Mouse (Mus musculus): ENCODE measurements at regions not wholly inside any gene's neighbourhood (a gene's known extent, or its start where the extent isn't known, plus 50 kb on each side); places are given as distances from the start of the nearest gene placed in this dataset.

DNA sequence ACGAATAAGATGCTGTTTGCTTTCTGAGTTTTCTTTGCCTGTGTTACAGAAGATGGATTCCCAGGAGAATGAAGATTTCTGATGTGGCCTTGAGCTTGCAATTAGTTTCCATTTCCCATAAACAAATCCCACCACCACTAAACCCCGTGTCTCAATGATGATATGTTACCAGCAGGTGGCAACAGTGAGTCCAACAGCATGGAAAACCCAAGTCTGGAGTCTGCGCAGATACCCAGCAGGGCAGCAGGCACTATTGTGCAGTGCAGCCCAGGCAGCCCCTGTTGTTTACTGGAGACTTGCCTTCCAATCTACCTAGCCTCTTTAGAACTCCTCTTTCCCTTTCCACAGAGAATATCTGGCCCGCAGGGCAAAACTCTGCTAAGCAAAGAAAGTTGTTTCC is 62.7 kb downstream of the Bmp2 start:
- 40% methylated on average over 4 of the region's 4 CpGs for WGBS
- peak; percentile 21 for DNase-seq (ENCODE audit: low read depth, low spot score)

DNA sequence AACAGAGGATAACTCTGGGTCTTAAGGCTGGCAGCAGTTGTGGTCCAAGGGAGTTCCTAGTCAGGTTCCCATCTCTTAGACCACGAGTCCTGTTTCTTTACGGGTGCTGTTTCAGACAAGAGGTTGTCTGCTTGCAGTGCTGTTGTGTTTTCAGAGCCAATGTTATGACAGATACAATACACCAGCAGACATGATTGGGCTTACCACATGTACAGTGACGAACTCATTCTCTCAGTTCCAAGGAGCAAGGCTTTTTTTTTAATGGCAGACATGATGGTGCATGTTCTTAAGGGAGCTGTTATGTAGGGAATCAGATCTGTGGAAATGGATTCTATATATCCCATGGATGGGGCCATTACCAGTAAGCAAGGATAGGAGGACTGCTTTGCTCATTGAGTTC is 63.3 kb downstream of the Bmp2 start:
- DNase-seq (ENCODE audit: low read depth, low spot score), result no peak
- WGBS, result 81% methylated on average over 3 of the region's 3 CpGs

DNA sequence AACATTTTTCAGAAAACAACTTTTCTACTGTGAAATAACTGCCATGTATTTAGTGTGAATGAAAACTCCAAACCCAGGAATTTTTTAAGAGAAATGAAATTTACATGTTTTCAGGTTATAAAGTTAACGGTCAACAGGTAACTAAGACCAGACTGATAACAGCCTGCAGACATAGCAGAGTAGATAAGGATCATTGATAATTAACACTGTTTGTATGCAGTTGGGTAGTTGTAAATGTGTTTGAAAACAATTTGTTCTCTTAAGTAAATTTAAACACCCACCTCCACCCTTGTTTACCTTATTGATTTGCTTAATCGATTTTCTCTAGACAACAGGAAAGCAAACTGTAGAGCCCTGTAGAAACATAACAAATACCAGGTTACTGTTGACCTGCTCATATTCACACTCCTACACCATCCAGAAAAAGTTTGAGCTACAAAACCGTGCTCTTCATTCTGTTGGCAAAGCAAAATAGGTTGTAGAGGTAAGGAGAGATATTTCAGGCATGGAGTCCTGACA is 65.4 kb downstream of the Bmp2 start:
- WGBS, result 43% methylated on average over 3 of the region's 3 CpGs
- no peak for DNase-seq (ENCODE audit: low read depth, low spot score)

DNA sequence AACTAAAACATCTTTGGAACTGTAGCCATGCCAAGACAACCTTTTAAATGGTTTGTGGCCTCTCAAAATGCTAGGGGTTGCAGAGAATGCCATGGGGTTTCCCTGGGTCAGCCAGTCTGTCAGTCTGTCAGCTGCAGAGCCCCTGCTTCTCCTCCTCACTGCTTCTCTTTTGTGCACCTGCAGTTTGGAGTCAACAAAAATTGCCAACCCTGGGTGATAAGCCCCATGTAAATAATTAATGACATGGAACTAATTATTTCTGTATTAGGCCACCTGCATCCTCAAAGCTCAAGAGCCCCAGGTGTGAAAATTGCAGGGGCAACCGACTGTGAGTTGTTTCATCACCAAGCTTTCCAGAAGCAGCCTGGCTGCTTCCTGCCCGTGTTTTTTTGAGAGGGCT is 70.6 kb downstream of the Bmp2 start:
- 32% methylated on average over 2 of the region's 2 CpGs for WGBS
- DNase-seq (ENCODE audit: low read depth, low spot score), result no peak

DNA sequence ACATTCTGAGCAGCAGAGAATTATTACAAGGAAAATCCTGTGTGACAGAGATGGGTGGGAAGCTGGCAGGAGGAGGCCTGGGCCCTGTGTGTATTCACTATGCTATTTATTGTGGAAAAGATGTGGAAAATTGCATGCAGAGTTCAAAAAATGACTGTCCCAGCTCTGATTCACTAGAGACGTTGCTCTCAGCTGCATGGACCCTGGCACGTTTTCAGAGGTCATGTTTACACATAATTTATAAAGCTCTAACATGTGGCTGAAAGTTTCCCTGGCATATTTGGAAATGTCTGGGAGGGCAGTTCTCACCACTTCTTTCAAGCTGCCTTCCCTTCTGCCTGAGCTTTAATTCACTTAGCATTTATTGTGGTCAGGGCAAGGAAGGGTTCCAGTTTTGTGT is 73.6 kb downstream of the Bmp2 start:
- WGBS, result 12% methylated on average over 2 of the region's 2 CpGs
- DNase-seq (ENCODE audit: low read depth, low spot score), result no peak

DNA sequence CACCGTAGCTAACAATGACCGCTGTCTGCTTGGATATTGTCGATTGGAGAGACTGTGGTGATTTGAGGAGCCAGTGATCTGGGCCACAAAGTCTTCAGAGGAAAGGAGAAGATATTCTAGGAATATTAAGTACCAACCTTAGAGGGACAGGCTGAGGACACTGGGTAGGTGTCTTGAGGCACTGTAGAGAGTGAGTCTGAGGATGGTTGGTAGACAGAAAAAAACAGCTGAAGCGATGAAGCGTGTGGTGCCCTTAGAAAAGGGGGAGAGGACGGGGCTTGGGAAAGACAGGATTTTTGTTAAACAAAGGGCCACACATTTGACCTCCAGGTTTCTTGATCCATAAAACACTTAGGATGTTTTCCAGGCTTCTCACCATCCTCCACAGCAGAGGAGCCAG is 76.9 kb downstream of the Bmp2 start:
- WGBS, result 83% methylated on average over 6 of the region's 6 CpGs
- DNase-seq (ENCODE audit: low read depth, low spot score), result no peak

DNA sequence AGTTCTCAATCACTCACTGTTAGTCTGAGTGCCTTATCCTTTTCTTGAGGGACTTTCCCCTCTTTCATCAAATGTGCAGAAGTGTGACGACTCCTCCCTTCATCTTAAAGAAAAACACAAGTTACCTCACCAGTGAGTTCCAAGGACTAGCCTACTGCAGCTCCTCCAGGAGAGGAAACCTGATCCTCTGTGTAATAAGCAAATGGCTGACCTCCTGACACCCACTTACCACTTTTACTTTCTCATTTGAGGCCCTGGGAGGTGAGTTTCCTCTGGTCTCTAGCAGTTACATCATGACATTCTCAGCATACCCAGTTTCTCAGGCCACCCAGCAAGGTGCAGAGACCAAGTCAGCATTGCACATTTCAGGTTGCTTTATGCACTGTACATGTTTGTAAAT is 83.5 kb downstream of the Bmp2 start:
- no peak for DNase-seq (ENCODE audit: low read depth, low spot score)
- 15% methylated on average over 1 of the region's 1 CpGs for WGBS

DNA sequence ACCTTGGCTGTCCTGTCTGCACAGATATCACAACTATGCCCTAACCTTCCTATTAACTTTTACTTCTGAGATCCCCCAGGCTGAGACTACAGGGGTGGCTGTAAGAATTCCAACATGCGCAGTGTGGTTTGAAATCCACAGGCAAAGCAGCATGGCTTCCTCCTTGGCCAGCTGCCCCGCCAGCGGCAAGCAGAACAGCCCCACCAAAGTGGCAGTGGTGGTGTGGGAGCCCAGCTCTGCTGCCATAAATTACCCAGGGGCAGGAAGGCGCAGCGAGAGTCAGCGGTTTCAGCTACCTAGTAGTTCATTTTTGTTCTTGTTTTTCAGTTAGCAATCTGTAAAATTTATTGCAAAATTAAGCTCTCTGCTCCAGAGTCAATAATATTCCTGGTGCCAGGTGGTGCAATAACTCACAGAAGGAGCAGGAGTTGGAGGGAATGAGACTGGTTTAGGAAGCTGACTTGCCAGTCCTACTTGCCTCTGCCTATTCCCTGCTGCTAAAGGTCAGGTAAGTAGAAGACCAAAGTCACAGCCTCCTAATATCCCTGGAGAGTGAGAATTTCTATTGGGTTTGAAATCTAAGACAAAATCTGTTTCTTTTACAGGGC is 98.0 kb downstream of the Bmp2 start:
- 49% methylated on average over 6 of the region's 6 CpGs for WGBS
- no peak for DNase-seq (ENCODE audit: low read depth, low spot score)

DNA sequence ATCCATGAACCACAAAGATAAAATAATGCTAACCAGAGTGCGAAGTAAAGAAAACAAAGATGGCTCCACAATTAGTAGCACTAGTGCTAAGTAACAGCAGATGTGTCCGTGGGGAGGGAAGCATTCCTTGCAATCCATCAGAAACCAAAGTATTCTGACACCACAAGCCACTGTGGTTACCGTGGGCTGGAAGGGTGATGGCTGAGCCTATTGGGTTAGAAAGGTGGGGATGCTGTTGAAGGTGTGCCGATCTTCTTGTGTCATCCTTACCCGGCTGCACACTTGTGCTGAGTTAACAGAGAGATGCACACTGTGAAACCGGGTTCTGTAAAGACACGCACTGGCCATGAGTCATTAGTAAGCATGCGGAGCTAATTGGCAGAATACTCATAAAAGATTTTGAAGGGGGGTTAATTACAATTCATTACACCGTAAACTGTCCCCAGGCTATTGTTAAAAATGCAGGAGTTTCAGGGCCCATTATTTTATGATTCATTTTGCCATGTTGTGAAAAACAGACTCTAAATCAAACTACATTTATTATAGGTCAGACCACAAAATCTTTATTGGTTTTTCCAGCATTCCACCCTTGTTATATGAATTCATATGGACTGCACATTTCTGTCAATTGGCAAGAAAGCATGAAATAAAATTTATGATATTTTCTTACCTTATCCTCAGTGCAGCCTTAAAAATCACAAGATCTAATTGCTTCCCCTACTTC is 114.5 kb downstream of the Bmp2 start:
- DNase-seq (ENCODE audit: low read depth, low spot score), result no peak
- 69% methylated on average over 9 of the region's 9 CpGs for WGBS

DNA sequence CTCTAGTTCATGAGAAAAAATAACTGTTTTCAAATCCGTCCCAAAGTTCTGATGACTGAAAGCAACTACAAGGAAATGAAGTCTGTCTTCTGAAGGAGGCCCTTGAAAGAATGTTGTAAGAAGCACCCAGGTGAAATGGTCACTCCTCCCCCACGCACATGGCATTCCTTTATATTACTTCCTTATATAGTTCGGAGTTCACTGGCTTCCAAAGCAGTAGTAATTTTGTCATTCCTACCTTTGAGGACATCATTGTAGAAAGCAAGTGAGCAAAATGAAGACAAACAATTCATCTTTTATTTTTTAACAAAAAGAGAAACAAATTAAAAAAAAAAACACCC is 115.1 kb downstream of the Bmp2 start:
- 21% methylated on average over 3 of the region's 3 CpGs for WGBS
- peak; percentile 24 for DNase-seq (ENCODE audit: low read depth, low spot score)

DNA sequence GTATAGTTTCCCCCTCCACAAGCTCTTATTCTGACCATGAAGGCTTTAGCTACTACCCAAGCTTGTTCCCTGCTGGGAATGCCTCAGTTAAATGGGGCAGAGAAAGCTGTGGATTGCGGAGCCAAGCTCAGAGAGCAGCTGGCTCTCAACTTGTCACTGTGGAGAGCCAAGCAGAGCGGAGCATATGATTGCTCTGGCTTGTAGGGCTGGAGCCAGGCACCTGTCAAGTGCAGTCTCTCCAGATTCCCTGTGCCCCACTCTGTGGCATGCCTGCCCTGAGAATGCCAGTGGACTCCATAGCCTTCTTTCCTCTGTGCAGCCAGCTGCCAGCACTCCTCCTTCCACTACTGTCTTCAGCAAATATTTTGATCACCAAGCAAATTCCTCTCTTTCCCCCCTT is 117.9 kb downstream of the Bmp2 start:
- WGBS, result 87% methylated on average over 2 of the region's 2 CpGs
- DNase-seq (ENCODE audit: low read depth, low spot score), result no peak

DNA sequence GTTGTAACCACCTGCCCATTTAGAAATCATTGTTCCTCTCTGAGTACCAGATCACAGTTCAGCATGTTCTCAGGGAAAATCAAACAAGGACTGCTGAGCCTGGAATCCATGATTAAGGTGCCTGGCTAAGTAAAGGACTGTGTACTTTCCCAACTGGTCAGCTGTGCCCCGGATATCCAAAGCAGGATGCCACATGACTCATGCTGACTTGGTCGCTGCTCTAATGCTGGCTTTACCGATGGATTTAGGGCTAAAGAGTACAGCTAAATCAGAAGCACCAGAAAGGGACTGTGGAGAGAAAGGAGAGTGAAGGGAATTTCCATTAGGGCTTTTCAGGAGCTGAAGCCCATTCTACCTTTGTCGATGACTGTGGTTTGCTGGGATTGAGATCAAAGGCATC is 119.6 kb downstream of the Bmp2 start:
- DNase-seq (ENCODE audit: low read depth, low spot score), result no peak
- 67% methylated on average over 4 of the region's 4 CpGs for WGBS

DNA sequence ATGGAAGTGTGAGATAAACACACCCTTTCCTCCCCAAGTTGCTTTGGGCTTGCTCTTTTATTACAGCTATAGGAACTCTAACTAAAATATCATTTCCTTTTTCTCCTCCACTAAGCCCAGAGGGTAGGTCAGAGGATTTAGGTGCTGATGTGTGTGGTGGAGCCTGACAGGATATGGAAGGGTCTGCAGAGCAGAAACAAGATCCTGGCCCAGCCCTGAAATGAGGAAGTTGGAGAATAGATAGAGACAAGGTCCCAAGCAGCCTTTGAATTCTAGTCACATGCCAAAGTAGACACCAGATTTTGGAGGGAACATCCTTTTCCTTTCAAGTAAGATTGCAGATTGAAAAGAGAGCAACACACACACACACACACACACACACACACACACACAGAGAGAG is 132.4 kb downstream of the Bmp2 start:
- DNase-seq (ENCODE audit: low read depth, low spot score), result no peak

DNA sequence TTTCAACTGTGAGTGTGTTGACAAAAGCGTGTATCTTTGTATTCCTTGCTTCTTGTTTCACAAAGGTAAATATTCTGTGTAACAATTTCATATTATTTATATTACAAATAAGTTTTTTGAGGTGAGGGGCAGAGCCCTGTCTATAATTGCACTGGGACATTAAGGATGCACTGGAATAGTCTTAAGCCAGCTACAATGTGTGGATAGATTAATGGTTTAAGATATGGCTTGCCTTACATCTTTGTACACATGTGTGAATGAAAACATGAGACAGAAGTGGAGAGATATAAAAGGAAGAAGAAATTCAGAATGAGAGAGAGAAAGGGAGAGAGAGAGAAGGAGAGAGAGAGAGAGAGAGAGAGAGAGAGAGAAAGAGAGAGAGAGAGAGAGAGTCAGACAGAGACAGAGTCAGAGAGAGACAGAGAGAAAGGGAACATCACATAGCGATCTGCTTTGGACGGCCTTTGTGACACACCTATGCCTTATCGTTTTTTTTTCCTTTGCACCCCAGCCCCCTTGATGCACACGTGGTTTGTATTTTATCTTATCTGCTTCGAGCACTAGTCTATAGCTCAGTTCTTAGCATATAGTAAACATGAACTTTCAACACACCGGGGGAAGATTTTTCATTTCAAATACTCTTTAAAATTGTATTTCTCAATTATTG is 136.3 kb downstream of the Bmp2 start:
- DNase-seq (ENCODE audit: low read depth, low spot score), result no peak
- WGBS, result 67% methylated on average over 7 of the region's 7 CpGs

DNA sequence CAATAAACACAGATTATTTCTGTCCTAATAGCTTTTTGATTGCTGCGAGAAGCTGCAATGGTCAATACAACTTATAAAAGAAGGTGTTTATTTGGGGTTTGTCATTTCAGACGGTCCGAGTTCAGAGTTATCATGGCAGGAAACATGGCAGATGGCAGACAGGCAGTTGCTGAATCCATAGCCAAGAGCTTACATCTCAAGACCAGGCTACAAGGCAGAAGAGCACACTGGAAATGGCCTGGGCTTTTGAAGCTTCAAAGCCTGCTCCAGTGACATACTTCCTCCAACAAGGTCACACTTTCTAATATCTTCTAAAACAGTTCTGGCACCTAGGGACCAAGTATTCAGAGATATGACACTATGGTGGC is 136.8 kb downstream of the Bmp2 start:
- 79% methylated on average over 3 of the region's 3 CpGs for WGBS
- no peak for DNase-seq (ENCODE audit: low read depth, low spot score)

DNA sequence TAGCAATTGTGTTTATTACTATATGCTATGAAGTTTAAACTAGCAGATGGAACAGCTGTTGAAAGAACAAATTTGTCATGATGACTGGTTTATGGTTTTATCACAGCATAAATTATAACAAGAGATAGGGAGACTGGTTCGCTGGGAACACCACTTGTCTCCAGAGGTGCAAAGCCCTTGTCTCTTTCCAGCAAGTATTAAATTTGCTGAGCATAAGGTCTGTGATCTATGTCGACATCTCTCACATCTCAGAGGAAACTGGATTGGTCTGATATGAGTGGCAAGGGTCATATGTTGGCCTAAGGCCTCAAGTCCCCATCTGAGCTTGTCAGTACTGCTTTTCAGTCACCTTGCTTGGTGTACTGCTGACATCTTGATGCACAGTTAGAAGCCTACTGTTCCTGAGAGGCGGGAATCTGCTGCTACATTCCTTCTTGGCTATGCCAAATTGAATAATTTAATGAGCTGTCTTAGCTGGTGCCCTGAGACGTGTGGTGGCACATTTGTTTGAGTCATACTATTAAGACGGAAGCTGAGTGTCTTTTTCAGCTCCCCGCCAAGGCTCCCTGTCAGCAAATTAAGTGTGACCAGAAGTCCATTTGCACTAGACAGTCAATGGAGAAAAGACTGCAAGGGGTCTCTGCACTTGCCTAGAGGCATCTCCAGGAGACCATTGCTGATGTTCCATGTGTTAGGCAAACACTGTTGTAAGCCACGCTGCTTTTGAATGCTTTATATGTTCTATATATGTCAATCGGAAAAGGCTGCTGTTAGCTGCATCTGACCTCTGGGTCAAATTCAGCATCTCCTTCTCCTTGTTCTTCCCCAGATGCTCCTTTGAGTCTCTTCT is 157.0 kb downstream of the Bmp2 start:
- DNase-seq (ENCODE audit: low read depth, low spot score), result no peak
- 55% methylated on average over 8 of the region's 8 CpGs for WGBS

DNA sequence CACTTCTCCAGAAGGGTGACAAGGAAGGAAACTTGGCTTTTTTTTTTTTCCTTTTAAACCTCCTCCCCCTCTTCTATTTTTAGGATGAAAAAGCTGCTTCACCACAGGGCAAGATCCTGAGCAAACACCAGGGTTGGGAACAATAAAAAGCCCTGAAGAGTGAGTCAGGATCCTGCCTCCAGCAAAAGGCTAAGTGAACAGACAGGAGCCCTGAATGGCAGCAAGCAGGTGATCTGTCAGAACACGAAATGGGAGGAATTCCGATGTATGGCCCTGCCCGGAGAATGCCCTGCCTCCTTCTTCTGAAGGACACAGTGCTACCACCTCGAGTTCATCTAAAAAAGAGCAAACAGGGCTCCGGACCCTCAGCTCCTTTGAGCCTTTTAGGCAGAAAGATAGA is 164.3 kb downstream of the Bmp2 start:
- DNase-seq (ENCODE audit: low read depth, low spot score), result no peak
- 36% methylated on average over 5 of the region's 5 CpGs for WGBS

DNA sequence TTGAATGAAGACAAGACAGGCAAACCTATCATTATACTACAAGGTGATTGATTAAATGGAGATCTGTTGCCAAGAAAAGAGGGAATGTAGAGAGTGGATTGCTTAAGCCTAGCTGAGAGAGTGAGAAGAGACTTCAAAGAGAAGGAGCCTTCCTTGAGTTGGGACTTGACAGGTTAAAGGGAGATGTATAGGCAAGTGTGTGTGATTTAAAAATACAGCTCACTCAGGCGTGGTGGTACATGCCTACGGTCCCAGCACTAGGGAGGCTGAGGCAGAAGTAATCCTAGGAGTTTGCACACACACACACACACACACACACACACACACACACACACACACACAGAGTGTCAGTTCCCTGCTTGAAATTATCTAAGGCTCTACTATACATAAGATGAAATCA is 165.1 kb downstream of the Bmp2 start:
- DNase-seq (ENCODE audit: low read depth, low spot score), result no peak
- 81% methylated on average over 2 of the region's 2 CpGs for WGBS

DNA sequence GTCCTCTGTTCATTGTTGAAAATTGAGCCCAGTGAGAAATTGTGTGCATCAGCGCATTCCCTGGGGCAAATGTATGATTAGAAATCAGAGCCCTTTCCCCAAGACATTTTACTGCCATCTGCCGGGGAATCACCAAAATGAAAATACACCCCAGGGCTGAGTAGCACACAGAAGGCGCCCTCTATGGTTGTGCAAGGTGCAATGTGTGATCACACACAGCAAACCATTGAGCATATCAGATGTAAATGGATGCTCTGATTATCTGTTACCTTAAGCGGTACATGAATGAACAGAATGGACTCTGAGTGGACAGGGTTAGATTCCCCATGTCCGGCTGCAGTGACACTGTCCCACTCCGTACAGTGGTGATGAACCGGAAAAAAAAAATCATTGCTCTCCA is 172.4 kb downstream of the Bmp2 start:
- no peak for DNase-seq (ENCODE audit: low read depth, low spot score)
- WGBS, result 67% methylated on average over 7 of the region's 7 CpGs

DNA sequence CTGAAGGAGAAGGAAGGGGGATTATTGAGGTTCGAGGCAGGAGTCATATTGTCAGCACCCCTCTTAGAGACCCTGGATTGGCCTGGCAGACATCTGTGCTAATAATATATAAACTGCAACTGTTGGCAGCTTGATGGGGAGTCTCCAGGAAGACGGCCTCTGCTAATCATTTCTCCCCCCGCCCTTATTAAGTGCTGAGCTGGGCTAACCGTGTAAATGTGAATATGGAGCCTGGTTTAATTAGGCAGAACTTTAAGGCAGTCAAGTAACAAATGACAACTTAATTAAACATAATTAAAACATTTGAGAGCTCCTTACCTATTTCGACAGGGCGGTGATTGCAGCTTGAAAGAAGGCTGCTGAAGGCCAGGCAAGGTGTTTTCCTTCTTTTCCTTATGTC is 172.8 kb downstream of the Bmp2 start:
- DNase-seq (ENCODE audit: low read depth, low spot score), result no peak
- WGBS, result 67% methylated on average over 6 of the region's 6 CpGs

Data from large intestine, adult 2 months (tissue).